Mouse (Mus musculus) neural tube, embryonic 13.5 days (tissue): Measurements from ENCODE around the gene Alox5ap. TPM values are rescaled to one million over a fixed set of nuclear protein-coding genes. Genes with fewer than 3 reads are reported as not detected.

Source experiments
- ATAC-seq: fragments of 200-750 bp; cut with Nextera tagmentation; 2 replicates; pipeline ENCODE4 v1.8.0; 2017; ENCODE audit warnings: low read depth, mild to moderate bottlenecking, moderate TSS enrichment, moderate library complexity
- H3K27ac ChIP-seq: fragments of 300-500 bp; sonication (generic); replicated peaks from 2 replicates; pipeline ENCODE4 v1.5.1; 2015; ENCODE audit warnings: moderate library complexity, mild to moderate bottlenecking, inconsistent platforms
- H3K27me3 ChIP-seq: fragments of 300-500 bp; sonication (generic); 2 replicates; pipeline ENCODE4 v1.6.1; 2015; ENCODE audit warnings: mild to moderate bottlenecking, inconsistent platforms
- H3K36me3 ChIP-seq: fragments of 300-500 bp; sonication (generic); 2 replicates; pipeline ENCODE4 v1.6.1; 2015; ENCODE audit warnings: mild to moderate bottlenecking, inconsistent platforms
- H3K4me1 ChIP-seq: fragments of 300-500 bp; sonication (generic); replicated peaks from 2 replicates; pipeline ENCODE4 v1.6.1; 2015; ENCODE audit warnings: inconsistent platforms
- H3K4me2 ChIP-seq: fragments of 300-500 bp; sonication (generic); 2 replicates; pipeline ENCODE4 v1.6.1; 2015; ENCODE audit warnings: inconsistent platforms, mild to moderate bottlenecking, moderate library complexity
- H3K4me3 ChIP-seq: fragments of 300-500 bp; sonication (generic); 2 replicates; pipeline ENCODE4 v1.5.1; 2015; ENCODE audit warnings: mild to moderate bottlenecking, inconsistent platforms
- H3K9ac ChIP-seq: fragments of 300-500 bp; sonication (generic); 2 replicates; pipeline ENCODE4 v1.6.1; 2015; ENCODE audit warnings: moderate library complexity, mild to moderate bottlenecking, inconsistent platforms
- H3K9me3 ChIP-seq: fragments of 300-500 bp; sonication (generic); 2 replicates; pipeline ENCODE4 v1.6.1; 2016; ENCODE audit warnings: inconsistent platforms
- WGBS: fragments of 180-500 bp; shearing (Covaris S2); methylation state at CpG from one replicate; pipeline ENCODE4 v1.1.7; 2015; 5-methylcytosine and 5-hydroxymethylcytosine counted together
- polyA plus RNA-seq: library from polyadenylated mRNA; unstranded; fragments of >200 nt; fragmentation: Nextera tagmentation; extraction: Ambion mirVana; gene quantifications from 2 replicates; pipeline ENCODE4 v1.2.1, GENCODE M21; 2015

The Alox5ap gene
- polyA plus RNA-seq, 1 experiment from 2014 or later = 9.3 TPM

DNA sequence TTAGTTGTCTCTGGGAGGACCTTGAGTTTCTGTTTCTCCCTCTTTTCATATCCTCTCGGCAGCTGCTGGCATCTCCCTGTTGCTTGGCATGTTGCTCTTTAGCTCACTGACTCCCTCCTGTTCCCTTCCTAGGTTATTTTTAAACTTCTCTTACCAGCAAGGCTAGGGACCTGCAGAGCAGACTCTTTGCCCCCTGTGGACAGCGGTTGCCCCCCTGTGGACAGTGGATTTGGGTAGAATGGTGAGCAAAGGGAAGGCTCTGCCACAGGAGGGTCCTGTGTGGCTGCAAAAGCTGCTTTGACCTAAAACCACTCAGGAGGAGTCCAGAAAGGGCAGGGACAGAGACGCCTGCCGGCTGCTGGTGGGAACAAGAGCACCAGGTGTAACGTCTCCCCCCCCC lies 21.5 kb upstream of the Alox5ap start:
- no peak overlapping the region for H3K27ac ChIP-seq
- no peak overlapping the region for H3K4me2 ChIP-seq
- no peak overlapping the region for H3K9ac ChIP-seq
- no peak overlapping the region for H3K4me3 ChIP-seq
- H3K27me3 ChIP-seq = no peaks in the 10 kb centered on the region
- no peaks in the 10 kb centered on the region for H3K36me3 ChIP-seq
- H3K4me1 ChIP-seq = peaks cover 13% of the 10 kb centered on the region
- no peak for ATAC-seq
- H3K9me3 ChIP-seq = no peaks in the 10 kb centered on the region
- WGBS = 39% methylated on average over 5 of the region's 5 CpGs

GRCm38 (mm10) chr5:149245391-149245964 lies 19.1 kb upstream of the Alox5ap start:
- peak overlapping the region; percentile 42 for H3K4me2 ChIP-seq
- ATAC-seq = no peak
- no peak overlapping the region for H3K4me3 ChIP-seq
- H3K4me1 ChIP-seq = peaks cover 13% of the 10 kb centered on the region
- no peaks in the 10 kb centered on the region for H3K36me3 ChIP-seq
- H3K9me3 ChIP-seq = no peaks in the 10 kb centered on the region
- no peak overlapping the region for H3K27ac ChIP-seq
- peak overlapping the region; percentile 47; the same call in 1 of the 2 replicates for H3K9ac ChIP-seq
- no peaks in the 10 kb centered on the region for H3K27me3 ChIP-seq
- WGBS = 52% methylated on average over 9 of the region's 9 CpGs

DNA sequence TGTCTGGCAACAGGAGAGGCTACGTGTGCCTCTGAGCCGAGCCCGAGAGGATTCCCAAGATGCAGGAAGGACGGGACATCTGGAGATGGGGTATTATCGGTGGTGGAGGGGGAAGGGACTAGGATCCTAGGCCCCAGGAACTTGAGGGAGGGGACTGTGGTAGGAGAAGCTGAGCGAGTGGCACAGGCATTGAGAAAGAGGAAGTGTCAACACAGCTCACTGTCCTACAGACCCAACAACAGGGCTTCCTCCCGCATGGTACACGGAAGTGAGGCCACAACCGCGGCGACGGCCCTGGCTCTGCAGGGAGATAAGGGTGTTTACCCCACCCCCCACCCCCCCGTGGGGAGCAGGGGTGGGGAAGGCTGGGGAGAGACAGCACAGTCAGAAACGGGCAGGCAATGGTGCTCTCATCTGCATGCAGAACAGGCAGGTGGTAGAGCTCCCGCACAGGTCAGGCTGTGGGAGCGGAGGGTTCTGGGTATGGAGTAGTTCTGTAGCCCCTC lies 18.5 kb upstream of the Alox5ap start:
- Histone ChIP-seq H3K9me3 (no peaks in the 10 kb centered on the region), H3K4me3 (0 out of 2 replicates have a peak overlapping the region, but pooled peaks have one; percentile 8), H3K9ac (peak overlapping the region; percentile 47; the same call in 1 of the 2 replicates), H3K4me1 (peaks cover 13% of the 10 kb centered on the region), H3K27ac (no peak overlapping the region), H3K27me3 (no peaks in the 10 kb centered on the region), H3K36me3 (no peaks in the 10 kb centered on the region), H3K4me2 (peak overlapping the region; percentile 42)
- WGBS = 25% methylated on average over 16 of the region's 16 CpGs
- peak; percentile 59 for ATAC-seq

DNA sequence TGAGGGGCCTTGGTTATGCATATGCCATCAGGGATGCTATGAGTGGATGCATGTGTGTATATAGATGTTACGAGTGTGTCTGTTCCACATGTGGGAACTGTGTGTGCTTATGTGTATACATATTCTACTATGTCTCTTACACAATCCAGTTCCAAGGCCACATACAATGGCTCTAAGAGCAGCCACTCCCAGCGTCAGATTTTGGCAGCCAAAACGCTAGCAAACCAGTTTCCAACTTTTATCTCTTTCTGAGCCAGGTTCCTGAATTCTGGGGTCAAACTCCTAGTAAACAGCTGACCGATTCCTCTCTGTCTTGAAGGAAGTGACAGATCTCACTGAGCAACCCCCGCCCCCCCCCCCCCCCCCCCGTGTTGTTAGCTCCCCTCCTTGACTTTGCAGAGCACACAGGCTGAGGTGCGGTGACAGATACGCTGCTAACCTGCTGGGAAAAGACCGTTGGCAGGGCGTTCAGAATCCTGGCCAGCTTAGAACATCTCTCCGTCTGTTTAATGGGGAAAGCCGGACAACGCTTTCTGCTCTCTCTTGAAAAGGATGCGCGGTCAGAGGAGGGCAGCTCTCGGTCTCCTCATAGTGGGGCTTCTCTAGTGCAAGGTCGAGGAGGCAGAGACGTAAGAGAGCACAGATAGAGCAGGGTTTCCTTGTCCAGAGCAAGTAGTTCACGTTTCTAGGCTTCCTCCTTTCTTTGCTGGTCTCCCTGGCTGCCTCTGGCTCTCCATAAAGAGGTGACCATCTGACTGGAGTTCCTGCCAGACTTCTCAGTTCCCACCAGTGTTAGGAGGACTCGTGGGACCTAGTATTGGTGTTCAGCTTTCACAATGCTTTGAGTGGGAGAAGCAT lies 17.3 kb upstream of the Alox5ap start:
- no peaks in the 10 kb centered on the region for H3K36me3 ChIP-seq
- 54% methylated on average over 20 of the region's 20 CpGs for WGBS
- H3K27me3 ChIP-seq = no peaks in the 10 kb centered on the region
- H3K4me1 ChIP-seq = peaks cover 13% of the 10 kb centered on the region
- no peak for ATAC-seq
- no peak overlapping the region for H3K4me2 ChIP-seq
- H3K4me3 ChIP-seq = no peak overlapping the region
- H3K27ac ChIP-seq = no peak overlapping the region
- no peaks in the 10 kb centered on the region for H3K9me3 ChIP-seq
- no peak overlapping the region for H3K9ac ChIP-seq

- Histone ChIP-seq H3K4me3 (no peak overlapping the region), H3K9ac (no peak overlapping the region), H3K36me3 (no peaks in the 10 kb centered on the region), H3K27ac (no peak overlapping the region), H3K4me1 (peaks cover 4% of the 10 kb centered on the region), H3K27me3 (no peaks in the 10 kb centered on the region), H3K4me2 (no peak overlapping the region), H3K9me3 (no peaks in the 10 kb centered on the region)
- 78% methylated on average over 3 of the region's 3 CpGs for WGBS
- no peak for ATAC-seq
Measured at GRCm38 (mm10) chr5:149252303-149252702, 12.3 kb upstream of the Alox5ap start.

- Histone ChIP-seq H3K36me3 (no peaks in the 10 kb centered on the region), H3K4me2 (no peak overlapping the region), H3K27me3 (no peaks in the 10 kb centered on the region), H3K4me1 (peaks cover 16% of the 10 kb centered on the region), H3K9ac (no peak overlapping the region), H3K4me3 (no peak overlapping the region), H3K9me3 (no peaks in the 10 kb centered on the region), H3K27ac (no peak overlapping the region)
- whole genome bisulfite sequencing = 80% methylated on average over 2 of the region's 2 CpGs
- no peak for ATAC-seq
Measured at GRCm38 (mm10) chr5:149253491-149253890, 11.1 kb upstream of the Alox5ap start.

DNA sequence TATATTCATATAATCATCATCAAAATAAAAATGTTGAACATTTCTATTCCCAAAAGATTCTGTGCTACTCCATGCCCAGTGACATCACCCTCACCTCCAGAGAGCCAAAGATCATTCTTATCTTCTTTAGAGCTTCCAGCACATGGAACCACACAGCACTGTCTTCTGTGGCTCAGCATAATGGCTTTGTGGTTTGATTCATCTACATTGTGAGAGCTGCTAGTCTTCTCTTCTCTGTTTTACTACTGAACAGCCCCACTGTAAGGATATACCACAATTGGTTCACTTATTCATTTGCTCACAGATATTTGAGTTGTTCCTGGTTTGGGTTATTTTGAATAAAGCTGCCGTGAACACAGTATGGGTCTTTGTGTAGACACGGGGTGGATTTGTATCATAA lies 9.0 kb upstream of the Alox5ap start:
- Histone ChIP-seq H3K4me3 (no peak overlapping the region), H3K4me2 (no peak overlapping the region), H3K9me3 (no peaks in the 10 kb centered on the region), H3K27me3 (no peaks in the 10 kb centered on the region), H3K36me3 (no peaks in the 10 kb centered on the region), H3K9ac (no peak overlapping the region), H3K4me1 (peaks cover 28% of the 10 kb centered on the region), H3K27ac (no peak overlapping the region)
- 79% methylated on average over 2 of the region's 2 CpGs for WGBS
- ATAC-seq = no peak

- Histone ChIP-seq H3K4me2 (no peak overlapping the region), H3K27me3 (no peaks in the 10 kb centered on the region), H3K9ac (no peak overlapping the region), H3K4me1 (peaks cover 28% of the 10 kb centered on the region), H3K4me3 (no peak overlapping the region), H3K9me3 (no peaks in the 10 kb centered on the region), H3K36me3 (no peaks in the 10 kb centered on the region), H3K27ac (peak overlapping the region; percentile 91)
- 27% methylated on average over 14 of the region's 14 CpGs for WGBS
- peak; percentile 48 for ATAC-seq
Measured at GRCm38 (mm10) chr5:149257518-149258281, 6.9 kb upstream of the Alox5ap start.

GRCm38 (mm10) chr5:149259093-149259492 lies 5.5 kb upstream of the Alox5ap start:
- ATAC-seq = peak; percentile 87
- Histone ChIP-seq H3K36me3 (no peaks in the 10 kb centered on the region), H3K9me3 (no peaks in the 10 kb centered on the region), H3K4me1 (peaks cover 28% of the 10 kb centered on the region), H3K4me3 (peak overlapping the region; percentile 9; the same call in 1 of the 2 replicates), H3K27ac (peak overlapping the region; percentile 91), H3K4me2 (peak overlapping the region; percentile 43), H3K9ac (peak overlapping the region; percentile 49; the same call in 1 of the 2 replicates), H3K27me3 (no peaks in the 10 kb centered on the region)
- 9% methylated on average over 16 of the region's 16 CpGs for WGBS

DNA sequence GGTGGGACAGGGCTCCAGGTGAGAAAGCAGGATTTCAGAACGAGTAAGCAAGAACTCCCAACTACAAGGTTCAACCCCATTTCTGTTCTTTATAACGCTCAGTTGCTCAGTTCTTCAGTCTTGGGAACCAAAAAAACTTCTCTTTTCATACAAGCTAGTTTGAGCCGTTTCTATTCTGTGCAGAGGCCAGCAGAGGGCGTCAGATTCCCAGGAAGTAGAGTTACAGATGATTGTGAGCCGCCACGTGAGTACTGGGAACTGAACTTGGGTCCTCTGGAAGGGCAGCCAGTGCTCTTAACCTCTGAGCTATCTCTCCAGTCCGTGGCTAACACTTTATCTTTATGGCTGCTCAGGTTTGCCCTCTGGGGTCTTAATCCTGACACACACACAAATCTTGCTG lies 3.1 kb upstream of the Alox5ap start:
- Histone ChIP-seq H3K27me3 (no peaks in the 10 kb centered on the region), H3K4me3 (no peak overlapping the region), H3K9me3 (no peaks in the 10 kb centered on the region), H3K4me2 (no peak overlapping the region), H3K4me1 (peaks cover 28% of the 10 kb centered on the region), H3K9ac (no peak overlapping the region), H3K36me3 (no peaks in the 10 kb centered on the region), H3K27ac (no peak overlapping the region)
- ATAC-seq = no peak
- WGBS = 79% methylated on average over 7 of the region's 7 CpGs

GRCm38 (mm10) chr5:149261866-149262265 lies 2.7 kb upstream of the Alox5ap start:
- no peak overlapping the region for H3K4me2 ChIP-seq
- H3K4me1 ChIP-seq = peaks cover 28% of the 10 kb centered on the region
- no peak overlapping the region for H3K27ac ChIP-seq
- H3K9ac ChIP-seq = no peak overlapping the region
- 68% methylated on average over 6 of the region's 6 CpGs for WGBS
- no peak overlapping the region for H3K4me3 ChIP-seq
- no peaks in the 10 kb centered on the region for H3K9me3 ChIP-seq
- ATAC-seq = no peak
- H3K36me3 ChIP-seq = no peaks in the 10 kb centered on the region
- H3K27me3 ChIP-seq = no peaks in the 10 kb centered on the region

GRCm38 (mm10) chr5:149264878-149265279 lies 312 bp downstream of the Alox5ap start:
- 72% methylated on average over 6 of the region's 6 CpGs for WGBS
- H3K4me1 ChIP-seq = no peaks in the 10 kb centered on the region
- no peaks in the 10 kb centered on the region for H3K27me3 ChIP-seq
- no peaks in the 10 kb centered on the region for H3K9me3 ChIP-seq
- H3K36me3 ChIP-seq = no peaks in the 10 kb centered on the region
- ATAC-seq = no peak
- H3K4me3 ChIP-seq = no peak overlapping the region
- H3K4me2 ChIP-seq = no peak overlapping the region
- H3K27ac ChIP-seq = no peak overlapping the region
- H3K9ac ChIP-seq = no peak overlapping the region
